Mouse (Mus musculus): Measurements from ENCODE around the gene Itgb3bp.

GRCm38 (mm10) chr4:99945011-99945410, 15.4 kb upstream of the Itgb3bp start:
- TF ChIP-seq CTCF (IDR thresholded peaks at IDR 0.05; ENCODE audit: low read depth, low read length) (no peak), POLR2A (IDR thresholded peaks at IDR 0.05; ENCODE audit: borderline replicate concordance, low read depth, low read length) (no peak)
